Mouse (Mus musculus) kidney, postnatal 10 days (tissue): Measurements from ENCODE around the gene Acvr1.

ENCODE experiments used
- DNase-seq: peaks from one replicate; pipeline ENCODE4 v3.0.0; 2021; ENCODE audit warnings: mixed read lengths

Acvr1 gene

DNA sequence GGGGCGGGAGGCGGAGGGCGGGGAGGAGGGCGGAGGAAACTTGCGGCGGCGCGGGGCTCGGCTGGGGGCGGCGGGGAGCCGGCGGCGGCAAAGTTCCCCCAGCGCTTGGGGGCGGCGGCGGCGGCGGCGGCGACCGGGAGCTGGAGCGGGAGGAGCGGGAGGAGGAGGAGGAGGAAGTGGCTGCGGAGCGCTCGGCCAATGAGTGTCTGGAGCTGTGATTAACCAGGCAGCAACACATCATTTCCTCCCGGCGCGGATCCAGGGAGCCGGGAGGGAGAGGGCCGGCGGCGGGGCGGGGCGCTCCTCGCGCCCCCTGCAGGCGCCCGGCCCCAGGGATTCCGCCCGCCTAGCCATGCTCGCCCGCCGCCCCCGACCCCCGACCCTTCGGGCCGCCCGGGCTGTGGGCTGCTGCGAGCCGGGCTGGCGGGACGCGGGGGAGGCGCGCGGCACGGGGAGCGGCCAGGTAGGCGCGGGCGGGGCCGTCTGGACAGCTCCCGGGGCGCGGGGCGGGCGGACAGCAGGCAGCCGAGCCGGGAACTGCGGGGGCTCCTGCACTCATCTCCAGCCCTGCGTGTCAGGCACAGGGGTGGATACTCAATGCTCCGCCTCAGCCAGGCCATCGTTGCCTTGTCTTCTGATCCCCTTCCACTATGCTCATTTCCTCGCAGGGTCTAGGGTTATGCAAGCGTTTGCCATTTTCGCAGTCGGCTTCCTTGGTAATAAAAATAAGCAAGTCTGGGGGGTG lies at the start of gene Acvr1, which contains the start of gene Upp2:
Acvr1 (minus strand) TSS at position 92 of the 745 bp plus-strand sequence.
Upp2 (plus strand) TSS at position 233 of the 745 bp plus-strand sequence.
- peak; percentile 94 for DNase-seq

DNA sequence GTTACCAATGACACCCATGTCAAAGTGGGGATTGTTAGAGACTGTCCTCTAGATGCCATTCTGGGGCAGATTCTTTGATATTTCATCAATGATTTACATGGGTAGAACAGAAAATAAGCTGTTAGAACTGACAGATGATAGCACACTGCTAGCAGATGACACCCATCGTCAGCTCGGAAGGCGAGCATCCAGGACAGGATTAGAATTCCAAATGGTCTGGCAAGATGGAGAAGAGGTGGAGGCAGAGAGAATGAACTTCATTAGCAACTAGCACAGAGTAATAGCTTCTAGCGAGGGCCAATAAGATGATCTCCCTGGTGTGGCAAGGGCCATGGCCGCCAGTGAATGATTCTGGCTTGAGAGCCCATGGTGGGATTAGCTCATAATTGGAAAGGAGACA lies 48.8 kb upstream of the Acvr1 start:
- no peak for DNase-seq

DNA sequence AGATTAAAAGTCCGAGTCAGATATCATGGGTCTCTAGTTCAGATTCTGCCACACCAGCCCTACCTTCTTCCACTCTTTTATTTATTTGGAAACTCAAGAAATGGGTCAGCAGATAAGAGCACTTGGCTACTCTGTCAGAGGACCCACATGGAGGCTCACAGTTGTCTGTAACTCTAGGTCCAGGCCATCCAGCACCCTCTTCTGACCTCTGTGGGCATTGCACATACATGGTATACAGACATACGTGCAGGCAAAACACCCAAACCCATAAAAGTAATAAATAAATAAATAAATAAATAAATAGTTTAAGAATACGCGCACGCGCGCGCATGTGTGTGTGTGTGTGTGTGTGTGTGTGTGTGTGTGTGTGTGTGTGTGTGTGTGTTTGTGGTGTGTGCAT lies 47.9 kb upstream of the Acvr1 start:
- DNase-seq: no peak

DNA sequence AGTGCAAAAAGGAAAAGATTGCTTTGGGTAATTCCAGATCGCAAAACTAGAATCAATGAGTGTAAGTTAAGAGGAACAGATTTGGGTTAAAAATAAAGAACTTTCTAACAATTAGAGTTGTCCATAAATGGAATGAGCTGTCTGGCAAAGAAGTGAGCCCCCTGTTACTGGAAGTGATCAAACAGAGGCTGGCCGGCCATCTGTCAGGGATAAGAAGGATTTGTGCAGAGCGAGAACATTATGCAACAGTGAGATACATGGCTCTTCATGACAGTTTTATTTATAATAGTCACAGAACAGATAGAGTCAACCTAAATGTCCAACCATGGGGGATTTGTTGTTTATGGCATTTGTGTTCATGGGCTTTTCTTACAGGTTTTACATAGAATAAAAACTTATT lies 46.8 kb upstream of the Acvr1 start:
- no peak for DNase-seq

DNA sequence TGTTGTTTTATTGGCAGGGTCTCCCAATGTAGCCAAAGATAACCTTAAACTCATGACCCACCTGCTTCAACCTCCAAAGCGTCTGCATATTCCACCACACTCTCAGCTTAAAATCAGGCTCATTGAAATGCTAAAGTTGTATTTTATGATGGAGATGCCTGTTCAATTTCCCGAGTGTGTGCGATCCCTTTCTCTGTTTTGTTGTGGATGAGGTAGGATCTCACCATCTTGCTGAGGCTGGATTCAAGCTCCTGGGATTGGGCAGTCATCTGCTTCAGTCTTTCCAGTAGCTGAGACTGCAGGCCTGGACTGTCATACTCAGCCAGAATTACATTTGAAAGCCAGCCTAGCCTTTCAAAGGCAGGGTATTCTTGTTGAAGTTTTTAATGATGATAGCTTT lies 37.8 kb upstream of the Acvr1 start:
- no peak for DNase-seq

DNA sequence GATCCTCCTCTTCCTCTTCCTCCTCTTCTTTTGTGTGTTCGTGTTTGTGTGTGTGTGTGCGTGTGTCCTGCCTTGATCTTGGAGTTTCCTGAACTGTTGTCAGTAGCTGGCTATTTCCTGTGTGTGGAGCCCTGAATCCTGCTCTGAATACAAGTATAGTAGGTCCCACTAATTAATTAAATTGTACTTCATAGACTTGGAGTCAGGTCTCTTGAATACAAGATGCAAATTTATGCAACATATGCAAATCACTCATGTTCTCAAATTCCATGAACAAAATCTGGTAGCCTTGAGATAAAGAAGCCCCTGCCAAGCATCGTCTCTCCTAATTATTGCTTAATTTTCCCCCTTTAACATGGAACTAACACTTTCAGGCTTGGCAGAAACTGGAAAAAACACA lies 36.4 kb upstream of the Acvr1 start:
- DNase-seq: no peak

DNA sequence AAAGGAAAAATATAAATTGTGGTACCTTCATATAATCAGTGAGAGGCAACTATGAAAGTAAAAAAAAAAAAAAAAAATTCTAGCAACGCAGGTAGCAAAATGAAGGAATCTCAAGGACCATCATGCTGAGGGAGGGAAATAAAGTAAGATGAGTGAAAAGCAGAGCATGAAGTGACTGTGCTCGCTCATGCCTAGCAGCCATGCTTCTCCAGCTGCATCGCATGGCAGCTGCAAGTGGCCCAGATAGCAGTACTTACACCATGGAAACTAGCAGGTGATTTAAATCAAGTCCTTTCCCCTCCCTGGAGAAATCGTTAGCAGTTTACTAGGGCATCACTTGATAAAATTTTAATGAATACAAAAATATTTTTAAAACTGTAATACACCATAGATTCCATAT lies 34.4 kb upstream of the Acvr1 start:
- DNase-seq: no peak

DNA sequence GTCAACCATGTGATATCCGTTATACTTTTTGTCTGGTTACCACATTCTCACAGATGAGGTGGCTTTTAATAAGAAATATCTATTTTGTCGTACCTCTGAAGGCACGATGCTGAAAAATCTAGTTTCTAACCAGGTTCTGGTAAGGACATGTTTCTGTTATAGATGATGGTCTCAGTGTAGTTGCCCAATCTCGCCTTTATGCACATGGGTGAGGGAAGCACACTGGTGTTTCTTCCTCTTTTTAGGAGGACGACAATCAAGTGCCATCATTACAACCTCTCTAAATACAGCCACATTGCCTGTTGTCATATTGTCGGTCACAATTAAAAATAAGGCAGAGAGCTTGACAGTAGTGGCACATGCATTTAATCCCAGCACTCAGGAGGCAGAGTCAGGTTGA lies 32.7 kb upstream of the Acvr1 start:
- DNase-seq: no peak

DNA sequence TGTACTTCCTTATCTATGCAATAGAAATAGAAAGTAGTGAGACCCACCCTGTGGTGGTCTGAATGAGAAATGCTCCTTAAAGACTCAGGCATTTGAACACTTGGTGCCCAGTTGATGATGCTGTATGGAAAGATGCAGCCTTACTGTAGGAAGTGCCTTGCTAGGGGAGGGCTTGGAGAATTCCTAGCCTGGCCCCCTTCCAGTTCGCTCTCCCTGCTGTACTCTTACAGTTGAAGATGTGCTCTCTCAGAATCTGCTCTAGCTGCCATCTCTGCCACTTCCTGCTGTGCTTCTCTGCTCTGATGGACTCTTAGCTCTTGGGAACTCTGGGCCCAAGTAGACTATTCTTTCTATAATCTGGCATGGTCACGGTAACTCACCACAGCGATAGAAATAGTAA lies 30.6 kb upstream of the Acvr1 start:
- no peak for DNase-seq

DNA sequence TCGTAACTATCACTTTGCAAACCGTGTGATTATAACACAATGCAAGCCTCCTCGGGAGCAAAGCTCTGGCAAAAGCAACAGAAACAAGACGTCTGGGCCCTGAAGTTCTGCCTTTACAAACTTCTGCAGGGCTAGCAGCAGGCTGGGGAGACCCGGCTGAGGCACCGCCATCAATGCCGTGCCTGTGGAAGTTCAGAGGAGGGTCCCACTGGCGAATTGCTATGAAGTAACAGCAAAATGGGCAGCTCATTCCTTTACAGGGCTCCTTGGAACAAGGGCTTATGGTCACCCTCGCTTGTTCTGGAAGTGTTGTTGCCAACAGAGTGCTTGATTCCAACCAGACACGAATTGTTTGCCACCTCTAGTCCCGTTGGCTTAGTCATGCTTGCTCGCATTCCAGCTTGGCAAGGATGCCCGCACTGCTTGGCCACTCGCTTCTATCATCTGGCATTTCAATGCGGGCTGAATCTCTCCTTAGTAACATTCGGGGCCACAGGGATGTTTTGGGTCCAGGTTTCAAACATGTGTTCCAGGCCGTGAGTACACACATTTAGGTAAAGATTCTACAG lies 29.9 kb upstream of the Acvr1 start:
- DNase-seq: no peak

DNA sequence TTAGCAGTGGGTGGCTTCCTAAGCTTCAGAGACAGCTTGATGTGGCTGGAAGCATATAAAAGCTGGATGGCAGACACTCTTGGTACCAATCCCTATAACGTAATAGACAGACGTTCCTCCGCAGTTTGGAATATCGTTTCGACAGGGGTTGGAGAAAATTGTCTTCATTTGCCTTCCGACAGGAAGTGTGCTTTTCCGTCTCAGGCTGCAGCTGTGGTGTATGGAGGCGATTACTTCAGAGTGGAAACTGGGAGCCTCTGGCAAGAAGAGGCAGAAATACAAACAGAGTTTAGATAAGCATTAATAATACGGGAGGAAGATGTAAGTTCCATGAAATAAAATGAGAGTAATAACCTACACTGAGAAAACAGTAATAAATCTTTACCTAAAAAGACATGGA lies 28.4 kb upstream of the Acvr1 start:
- no peak for DNase-seq

DNA sequence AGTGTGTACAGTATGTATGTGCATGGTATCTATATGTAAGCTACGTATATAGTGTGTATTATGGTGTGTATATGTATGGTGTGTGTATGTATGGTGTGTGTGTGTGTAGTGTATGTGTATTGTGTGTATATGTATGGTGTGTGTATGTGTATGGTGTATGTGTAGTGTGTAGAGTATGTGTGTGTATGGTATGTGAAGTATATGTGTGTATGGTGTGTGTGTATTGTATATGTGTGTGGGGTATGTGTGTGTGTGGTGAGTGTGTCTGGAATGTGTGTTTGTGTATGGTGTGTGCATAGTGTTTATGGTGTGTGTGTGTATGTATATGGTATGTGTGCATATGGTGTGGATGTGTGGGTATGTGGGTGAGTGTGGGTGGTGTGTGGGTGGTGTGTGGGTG lies 23.1 kb upstream of the Acvr1 start:
- DNase-seq: no peak

DNA sequence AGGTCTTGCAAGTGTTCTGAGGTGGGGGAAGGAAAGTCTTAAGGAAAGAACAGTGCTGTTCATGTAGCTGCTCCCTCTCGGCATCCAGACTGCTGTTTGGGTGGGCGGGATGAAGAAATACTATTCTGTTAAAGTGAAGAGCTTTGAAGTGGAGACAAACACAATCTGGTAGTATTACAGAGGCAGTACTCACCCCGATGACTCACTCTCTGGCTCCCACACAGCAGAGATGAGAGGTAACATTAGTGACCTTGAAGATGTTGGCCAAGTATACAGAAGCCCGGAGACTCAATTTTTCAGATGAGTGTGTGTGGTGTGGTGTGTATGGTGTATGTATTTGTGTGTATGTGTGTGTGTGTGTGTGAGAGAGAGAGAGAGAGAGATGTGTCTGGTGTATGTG lies 22.7 kb upstream of the Acvr1 start:
- no peak for DNase-seq

DNA sequence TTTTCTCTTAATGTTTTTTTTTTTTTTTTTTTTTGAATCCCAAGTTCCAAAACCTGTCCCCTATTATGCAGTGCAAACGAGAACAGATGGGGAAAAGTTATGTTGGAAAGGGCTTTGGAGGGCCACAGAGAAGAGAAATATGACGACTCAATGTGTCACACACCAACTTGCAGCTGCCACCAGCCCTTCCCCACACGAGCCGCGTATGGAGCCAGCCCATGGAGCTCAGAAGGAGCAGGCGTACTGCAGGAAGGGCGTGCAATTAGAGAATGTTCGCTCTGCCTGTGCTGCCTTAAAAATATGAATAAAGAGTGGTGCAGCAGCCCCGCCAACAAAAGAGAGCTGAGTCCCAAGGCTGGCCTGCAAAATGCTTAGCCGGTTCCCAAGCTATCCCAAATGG lies 19.4 kb upstream of the Acvr1 start:
- DNase-seq: no peak

DNA sequence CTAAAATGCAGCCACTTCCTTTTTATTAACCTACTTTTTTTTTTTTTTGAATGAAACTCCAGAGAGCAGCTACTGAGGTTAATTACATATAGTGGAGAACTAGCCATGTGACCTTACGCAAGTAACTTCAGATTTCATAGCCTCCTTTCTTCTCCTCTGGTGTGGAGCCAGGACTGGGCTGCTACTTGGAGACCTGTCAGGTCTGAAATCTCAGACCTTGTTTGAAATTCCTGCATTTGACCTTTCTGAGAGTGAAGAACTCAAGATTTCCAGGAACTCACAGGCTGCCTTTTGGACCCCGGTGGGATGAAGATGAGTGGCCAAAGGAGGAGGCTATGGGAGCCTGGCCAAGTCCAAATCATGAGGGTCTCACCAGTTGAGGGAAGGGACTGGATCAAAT lies 7.2 kb upstream of the Acvr1 start:
- DNase-seq: no peak

DNA sequence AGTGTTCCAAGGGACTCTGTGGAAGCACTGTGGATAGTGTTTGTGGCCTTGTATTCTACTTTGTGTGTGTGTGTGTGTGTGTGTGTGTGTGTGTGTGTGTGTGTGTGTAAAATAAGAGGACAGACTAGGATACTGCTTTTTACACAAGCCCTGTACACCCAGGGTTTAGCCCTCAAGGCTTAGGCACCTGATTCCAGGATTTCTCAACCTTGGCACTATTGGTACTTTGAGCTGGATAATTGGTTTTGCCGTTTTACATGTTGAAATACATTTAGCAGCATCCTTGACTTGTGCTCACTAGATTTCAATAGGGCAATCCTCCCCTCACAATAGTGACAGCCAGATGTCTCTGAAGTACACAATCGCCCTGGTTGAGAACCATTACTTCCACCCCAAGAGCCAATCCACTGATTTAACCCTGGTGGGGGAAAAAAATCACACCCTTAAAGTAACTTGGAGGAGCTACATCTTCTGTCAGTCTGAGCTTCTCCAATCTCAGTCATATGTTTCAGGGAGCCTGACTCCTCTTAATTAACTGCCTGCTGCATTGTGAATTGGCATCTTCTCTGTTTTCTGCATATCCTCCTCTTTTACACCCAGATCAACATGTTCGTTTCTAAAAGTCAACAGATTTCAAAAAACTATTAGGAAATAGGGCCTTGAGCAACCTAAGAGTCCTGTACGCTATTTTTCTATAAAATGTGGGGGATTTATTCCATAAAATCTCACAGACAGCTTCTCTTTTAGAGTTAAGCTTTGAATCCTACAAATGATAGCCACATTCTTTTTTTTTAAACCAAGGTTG lies 2.1 kb upstream of the Acvr1 start:
- DNase-seq: no peak

DNA sequence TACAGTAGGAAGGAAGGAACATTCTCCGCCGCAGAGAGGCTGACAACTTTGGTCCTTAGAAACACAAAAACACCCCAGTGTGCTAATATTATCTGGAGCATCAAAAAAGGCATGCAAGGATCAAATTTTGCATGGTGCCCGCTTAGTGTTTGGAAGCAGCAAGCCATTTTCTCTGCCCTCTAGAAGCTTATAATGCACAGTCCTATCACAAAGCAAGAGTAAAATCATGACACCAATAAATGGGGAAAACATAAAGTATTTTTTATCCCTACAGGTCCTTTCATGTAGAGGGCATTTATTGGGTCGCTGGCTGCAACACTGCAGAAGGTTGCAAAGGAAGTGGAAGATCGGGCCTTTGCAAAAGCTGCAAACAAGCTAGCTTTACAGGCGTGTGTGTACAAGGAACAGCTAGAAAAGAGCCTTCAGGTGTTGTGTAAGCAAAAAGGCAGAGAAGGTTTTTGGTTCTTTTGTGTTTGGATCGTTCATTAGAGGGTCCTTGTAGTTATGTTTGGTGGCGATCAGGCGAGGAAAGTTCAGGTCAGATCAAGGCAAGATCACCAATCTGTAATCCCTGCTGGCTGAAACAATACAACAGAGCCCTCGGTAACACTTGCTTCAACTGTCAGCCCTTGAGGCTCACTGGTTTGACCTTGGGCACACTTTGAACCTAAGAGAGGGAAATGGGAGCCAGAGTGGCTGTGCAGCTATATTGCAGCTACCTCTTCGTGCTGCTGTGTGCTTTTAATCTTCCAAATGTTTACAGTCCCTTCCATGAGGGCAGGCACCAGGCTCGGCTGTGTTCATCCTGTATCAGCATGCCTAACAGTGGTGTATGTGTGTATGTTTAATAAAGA lies 1.1 kb upstream of the Acvr1 start:
- no peak for DNase-seq

DNA sequence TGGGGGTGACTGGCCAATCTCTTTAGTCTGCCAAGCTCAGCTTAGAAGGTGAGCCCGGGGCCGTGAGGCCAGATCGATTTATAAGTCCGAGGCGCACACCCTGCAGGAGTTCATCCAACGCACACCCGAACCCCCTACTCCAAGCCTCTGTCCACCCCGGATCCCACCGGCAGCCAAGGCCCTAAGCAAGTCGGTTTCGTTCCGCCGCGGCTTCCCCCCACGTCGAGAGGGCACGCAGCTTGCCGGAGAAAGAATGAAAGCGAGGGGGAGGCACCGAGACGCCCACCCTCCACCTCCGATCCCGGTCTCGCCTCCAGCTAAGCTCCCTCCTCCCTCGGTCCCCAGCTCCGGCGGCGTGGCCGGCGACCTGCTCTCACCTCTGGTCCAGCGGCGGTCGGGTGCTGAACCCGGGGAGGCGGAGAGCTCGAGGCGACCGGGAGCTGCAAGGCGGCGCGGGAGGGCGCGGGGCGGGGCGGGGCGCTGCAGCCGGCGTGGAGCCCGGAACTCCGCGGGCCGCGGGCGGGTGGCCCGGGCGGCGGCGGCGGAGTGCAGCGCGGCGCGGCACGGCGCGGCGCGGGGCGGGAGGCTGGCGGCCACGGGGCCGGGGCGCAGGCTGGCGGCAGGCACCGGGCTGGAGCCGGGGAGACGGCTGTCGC lies 419 bp downstream of the Acvr1 start:
- peak; percentile 83 for DNase-seq

DNA sequence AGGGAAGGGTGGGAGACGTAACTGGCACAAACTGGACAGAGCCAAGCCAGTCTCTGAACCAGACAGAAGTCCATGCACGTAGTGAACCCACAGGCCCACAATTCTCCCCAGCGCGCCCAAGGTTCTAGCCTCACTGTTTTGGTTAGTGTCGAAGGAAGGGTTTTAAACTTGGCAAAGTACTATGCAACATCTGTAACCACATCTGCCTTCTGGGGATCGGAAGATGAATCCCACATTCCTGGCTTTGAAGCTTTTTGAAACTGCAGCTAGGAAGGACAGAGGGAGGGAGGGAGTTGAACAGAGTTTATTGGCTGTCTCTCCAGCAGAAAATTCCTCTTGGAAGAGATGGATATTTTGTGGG lies 928 bp downstream of the Acvr1 start:
- peak; percentile 38 for DNase-seq

DNA sequence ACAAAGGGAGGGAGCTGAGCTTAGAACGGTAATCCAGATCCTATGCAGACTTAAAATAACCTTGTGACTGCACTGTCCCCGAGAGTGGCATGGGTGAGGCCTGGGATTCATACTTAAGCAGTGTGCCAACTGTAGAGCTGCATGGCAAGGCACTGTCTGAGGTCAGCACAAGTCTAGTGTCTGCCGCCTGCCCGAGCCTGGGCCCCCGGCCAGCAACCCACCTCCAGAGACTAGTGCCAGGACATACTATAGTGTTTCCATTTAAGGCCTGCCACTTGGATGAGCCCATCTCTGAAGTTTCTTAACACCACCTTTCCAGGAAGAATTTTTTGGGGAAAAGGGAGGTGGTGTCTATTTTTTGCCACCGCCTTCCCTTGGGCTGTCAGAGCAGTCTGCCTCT lies 1.7 kb downstream of the Acvr1 start:
- DNase-seq: peak; percentile 49

DNA sequence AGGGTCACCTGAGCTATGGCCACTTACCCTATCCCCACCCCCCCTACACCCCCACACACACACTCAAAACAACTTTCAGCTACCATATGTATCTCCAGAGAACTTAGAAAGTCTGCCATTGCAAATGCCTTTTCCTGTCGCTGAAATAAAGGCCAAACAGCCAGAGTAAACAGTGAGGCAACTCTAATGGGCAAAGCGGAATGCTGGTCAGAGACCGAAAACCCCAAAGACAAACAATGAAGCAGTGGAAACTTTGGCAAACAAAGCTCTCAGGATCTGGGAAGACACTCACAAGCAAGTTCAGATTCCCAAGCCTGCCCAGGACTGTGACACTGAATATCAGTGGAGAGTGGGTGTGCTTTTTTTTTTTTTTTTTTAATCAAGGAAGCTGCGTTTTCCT lies 4.8 kb downstream of the Acvr1 start:
- DNase-seq: no peak

DNA sequence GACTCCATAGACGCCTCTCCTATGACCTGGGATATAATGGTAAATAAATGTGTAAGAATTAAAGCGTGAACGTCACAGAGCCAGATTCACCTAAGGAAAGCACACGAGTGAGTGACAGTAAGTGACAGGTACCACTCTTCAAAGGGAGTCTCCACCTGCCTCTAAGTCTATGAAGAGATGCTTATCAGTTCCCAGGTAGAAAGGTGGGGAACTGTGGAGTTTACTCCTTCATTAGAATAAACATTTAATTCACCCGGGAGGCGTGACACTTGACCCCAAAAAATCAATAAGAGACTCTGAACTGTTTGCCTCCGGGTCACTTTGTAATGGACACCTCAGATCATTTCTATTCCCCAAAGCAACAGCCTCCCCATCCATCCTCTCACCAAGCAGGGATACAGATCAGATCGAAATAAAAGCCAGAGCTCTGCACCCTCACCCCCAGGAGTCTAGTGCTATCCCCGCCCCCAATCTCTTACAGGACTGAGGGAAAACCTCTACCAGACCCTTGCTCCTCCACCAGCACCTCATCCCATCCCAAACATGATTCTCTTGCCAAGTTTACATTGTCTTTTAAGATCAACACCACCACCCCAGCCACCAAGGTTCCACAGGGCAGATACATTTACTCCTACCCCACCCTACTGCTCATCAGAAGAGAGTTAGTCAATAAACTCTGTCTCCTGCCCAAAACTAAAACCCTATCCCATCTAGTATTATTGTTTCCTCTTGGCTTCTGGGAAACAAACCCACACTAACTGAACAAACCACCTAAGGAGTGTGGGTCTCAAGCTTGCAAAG lies 9.7 kb downstream of the Acvr1 start:
- no peak for DNase-seq
